Mouse (Mus musculus) ovary, postnatal 14 days (tissue): Measurements from ENCODE around the gene Elk3.

Experiments
- DNase-seq: peaks from one replicate; pipeline ENCODE4 v3.0.0; 2022; ENCODE audit warnings: low spot score

Elk3 gene

DNA sequence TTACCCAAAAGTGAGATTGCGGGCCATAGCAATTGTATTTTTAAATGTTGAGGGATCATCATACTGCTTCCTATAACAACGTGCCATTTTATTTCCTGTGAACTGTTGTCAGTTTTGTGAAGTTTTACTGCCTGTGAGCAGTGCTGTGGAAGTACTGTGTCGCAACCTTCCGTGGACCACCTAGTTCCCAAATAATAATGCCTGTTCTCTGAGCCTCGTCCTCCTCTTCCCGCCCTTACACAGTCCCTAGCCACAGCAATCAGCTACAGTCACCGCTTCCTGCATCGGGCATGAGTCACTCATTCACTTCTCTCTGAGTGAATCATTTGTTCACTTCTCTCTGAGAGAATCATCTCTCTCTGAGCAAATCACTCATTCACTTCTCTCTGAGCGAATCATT is 76.2 kb downstream of the Elk3 start:
- no peak for DNase-seq

DNA sequence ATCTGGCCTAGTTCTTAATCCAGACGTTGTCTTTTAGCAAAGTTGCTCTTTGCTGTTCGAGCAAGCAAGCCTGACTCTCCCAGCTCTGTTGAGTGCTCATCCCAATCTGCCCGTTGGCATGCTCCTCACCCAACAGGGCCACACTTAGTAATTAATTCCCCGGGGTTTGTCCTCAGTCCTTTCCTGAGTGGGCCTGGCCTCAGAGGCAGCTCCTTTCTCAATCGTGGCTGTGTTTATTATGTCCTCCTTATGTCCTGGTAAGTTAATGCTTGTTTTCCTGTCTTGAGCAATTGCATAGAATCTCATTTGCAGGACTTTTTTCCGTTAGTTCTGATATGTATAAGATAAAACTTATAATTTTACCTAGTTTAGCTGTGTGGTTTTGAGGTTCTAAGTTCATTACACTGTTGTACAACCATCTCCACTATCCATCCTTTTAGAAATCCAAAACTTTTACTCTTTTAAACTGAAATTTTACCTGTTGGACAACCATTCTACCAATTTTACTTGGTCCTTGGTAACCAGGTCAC is 77.2 kb downstream of the Elk3 start:
- no peak for DNase-seq

DNA sequence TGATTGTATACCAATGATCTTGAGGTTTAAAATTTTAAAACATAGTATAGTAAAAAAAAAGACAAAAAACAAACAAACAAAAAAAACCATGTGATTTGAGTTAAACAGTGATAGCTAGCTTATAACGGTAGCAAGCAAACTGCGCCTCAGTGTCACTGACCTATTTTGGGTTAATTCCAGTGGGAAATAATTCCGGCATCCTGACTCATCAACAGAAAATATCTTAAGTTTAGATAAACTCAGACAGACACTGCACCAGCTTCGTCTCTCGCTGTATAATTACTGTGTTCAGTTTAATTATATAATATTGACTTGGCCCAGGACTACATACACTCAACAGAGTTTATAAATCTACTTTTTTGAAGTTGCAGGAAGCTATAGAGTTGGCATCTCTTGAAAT is 79.0 kb downstream of the Elk3 start:
- DNase-seq, result no peak

DNA sequence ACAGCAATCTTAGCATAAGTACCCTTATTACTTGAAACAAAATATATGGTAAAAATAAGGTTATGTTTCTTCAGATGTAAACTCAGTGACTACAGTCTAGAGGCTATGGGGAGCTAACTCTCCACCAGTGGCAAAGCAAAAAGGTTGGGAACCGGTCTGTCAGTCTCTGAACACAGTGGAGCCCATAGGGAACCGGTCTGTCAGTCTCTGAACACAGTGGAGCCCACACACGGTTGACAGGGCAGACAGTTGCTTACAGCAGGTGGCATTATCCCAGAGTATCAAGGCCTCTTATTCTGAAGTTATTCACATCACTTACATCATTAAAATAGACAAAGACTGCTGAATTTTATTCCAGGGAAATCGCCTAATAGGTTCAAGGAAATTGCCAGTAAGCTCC is 79.4 kb downstream of the Elk3 start:
- no peak for DNase-seq

DNA sequence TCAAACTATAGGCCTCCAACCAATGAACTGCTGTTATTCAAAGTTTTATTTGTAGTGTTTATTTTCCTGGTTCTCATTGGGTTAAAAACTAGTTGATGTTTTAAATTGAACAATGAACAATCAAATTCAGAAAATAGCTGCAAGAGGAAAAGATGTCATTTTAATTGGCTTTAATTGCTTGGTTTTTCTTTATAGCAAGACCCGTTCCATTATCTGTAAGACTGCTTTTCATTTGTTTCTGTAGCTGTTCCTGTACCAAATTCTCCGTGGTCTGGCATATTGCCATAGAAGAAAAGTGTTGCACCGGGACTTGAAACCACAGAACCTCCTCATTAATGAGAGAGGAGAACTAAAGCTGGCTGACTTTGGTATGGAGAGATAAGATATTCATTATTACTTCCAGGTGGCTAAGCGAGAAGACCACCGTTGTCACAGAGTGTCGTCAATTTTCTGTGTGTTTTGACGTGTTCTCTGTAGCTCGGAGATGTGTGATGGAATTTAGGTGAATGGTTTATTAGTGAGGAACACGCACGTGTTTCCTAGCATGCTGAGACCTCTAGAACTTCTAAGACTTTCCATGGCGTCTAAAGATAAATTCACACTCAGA is 82.4 kb downstream of the Elk3 start:
- no peak for DNase-seq

DNA sequence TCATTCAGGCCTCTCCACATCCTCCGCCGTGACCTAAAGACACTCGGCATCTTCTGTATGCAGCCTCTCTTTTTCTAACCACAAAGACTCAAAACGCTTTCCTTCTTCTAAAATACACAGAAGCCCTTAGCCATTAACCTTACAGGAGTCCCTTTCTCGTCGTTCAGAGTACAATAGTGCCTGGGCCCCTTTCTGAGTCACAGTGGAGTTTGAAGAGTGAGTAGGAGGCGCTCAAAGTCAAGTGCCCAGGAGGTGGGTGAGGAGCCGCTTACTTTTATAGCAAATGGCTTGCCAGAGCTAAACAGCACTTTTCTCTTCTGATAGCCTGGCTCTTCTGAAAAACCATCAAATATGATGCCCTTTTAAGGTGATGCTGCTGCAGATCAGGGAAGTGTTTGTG is 83.0 kb downstream of the Elk3 start:
- DNase-seq, result no peak

DNA sequence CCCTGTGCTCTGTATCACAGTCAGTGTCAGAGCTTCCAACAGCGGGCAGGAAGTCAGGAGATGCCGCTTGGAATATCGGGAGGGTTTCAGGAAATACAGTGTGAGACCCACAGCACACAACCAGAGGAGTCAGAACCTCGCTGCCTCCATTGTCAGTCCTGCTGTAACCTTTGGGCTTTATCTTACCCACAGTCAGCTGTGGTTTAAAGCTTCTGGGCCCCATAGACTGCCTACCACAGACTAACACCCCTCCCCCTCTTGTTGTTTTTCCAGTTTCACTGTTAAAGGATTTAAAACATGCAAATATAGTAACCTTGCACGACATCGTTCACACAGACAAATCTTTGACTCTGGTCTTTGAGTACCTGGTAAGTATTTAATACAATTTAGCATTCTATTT is 85.2 kb downstream of the Elk3 start:
- DNase-seq, result no peak

DNA sequence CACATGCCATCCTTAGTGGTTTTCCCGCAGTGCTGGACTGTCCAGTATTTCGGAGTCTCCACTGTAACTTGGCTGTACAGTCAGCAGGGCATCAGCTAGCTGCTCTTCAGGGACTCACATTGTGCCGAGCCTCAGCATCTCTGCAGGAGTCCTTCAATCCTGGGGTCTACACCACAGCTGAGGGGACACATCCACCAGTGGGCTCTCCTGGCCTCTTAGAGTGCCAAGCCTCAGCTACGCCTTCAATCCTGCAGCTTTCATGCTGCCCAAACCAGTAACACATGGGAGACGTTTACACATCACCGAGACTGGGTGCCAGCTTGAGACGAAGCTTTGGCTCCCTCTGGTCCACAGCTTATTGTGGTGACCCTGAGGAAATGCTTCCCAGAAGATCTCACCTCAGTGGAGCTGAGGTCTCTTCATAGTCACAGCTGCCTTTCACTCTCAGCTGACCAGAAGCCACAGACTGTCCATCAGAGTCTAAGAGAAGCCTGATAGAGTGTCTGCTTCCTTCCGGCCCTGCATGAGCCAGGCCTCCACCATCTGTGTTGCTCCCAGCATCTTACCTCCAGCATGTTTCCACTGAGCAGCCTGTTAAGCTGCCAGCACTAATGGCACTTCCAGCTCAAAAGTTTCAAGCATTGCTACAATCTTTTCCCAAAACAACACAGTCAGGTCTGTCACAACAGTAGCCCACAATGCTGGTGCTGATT is 95.7 kb downstream of the Elk3 start:
- no peak for DNase-seq

DNA sequence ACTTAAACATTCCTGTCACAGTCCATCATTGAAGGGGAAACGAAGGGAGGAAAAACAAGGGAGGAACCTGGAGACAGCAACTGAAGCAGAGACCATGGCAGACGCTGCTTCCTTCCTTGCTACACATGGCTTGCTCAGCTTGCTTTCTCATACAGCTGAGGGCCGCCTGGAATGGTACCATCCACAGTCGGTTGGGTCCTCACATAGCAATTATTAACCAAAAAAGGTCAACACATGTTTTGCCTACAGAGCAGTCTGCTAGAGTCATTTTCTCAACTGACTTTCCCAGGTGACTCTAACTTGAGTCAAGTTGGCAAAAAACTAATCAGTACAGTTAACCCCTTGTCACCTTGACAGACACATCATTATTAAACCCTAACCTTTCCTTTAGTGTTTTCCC is 96.7 kb downstream of the Elk3 start:
- DNase-seq, result no peak

DNA sequence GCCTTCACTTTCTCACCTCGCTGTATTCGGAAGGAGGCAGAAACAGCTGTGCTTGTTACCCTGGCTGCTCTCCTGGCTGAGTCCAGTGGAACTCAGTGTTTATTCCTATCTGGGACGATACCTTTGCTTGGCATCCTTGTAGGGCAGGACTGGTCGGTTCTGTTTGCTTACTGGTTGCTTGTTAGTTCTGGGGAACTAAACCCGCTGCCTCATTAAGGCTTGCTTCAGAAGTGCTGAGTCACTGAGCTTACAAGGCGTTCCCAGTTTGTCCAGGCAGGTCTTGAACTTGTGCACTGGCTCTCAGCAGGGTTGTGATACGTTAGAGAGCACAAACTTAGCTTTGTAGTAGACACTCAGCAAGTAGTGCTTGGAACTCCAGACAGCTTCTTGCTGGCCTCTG is 97.6 kb downstream of the Elk3 start:
- DNase-seq, result no peak

DNA sequence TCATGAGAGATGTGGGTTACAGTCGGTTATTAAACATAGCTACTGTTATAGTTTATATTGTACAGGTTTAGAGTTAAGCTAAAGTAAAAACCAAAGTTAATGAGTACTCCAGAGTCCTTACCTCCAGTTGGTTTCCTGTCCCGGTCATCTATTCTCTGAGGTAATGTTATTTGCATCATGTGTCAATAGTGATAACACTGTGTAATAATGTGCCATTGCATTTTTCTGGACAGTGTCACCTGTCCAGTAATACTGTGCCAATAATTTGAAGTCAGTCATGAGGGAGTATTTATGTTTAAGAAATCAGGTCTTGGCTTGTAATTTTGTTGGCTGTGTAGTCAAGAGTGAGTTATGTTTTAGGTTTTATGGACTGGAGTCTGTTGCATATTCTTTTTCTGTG is 98.2 kb downstream of the Elk3 start:
- no peak for DNase-seq

DNA sequence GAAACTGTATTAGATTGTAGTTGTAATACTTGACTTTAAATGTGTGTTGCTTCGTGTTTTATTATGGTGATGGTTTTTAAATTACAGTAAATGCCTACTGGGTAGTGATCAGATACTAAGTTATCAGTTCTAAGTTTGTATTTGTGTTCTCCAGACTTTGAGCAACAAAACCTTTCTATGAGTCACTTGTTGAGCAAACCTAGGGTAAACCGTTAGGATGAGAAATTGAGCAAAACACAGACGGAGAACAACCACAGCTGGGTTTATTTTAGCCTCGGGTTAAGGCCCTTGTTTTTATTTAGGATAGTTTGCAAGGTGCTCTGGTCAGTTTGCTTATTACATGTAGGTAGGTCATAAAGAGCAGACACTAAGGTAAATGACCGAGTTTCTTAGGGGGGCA is 103.8 kb downstream of the Elk3 start:
- no peak for DNase-seq

DNA sequence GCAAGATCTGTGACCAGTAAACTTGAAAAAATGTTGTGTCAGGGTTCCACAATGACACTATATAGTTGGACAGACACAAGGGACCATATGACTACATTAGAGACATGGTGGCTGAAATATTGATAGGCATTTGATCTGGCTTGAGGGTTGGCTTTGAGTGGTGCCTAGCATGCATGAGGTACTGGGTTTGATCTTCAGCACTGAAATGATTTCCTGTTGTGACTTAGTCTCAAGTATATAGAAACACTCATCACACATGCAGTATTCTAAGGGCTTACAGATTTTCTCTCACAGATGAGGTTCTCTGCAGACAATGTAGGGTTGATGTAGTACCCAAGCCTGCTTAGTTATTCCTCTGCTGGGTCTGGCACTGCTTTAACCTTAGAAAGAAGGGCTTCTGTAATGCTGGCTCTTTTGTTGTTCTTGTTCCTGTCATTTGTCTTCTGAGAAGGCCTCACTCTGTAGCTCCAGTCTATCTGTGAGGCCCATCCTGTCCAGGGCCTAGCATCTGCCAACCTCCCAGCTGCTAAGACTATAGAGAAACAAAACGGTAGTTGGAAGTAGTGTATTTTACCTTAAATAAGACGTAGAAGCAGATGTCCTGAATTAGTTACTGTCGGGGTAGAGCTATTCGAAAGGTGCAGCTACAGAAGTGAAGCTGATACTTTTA is 105.5 kb downstream of the Elk3 start:
- no peak for DNase-seq

DNA sequence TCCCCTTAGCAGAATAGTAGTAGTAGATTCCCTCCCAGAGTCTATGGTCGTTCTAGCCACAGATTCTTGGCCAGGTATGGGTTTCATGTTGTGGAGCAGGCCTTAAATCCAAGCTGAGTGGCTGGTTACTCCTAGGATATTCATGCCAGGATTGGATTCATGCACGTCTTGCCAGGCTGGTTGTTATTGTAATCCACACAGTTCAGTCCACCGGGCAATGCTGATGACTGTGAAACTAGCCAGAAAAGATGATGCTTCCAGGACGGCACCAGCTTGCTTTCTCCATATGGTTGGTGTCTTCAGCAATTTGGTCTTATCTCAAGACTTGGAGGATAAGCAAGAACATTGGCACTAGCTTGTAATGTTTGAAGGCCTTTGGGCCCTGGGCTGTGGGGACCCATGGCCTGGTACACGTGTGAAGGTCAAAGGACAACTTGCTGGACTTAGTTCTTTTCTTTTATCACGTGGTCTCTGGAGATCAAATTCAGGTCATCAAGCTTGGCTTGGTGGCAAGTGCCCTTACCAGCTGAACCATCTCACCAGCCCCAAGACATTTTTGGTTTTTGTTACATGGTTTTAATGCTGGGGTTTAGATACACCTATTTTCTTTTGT is 109.0 kb downstream of the Elk3 start:
- DNase-seq, result no peak

DNA sequence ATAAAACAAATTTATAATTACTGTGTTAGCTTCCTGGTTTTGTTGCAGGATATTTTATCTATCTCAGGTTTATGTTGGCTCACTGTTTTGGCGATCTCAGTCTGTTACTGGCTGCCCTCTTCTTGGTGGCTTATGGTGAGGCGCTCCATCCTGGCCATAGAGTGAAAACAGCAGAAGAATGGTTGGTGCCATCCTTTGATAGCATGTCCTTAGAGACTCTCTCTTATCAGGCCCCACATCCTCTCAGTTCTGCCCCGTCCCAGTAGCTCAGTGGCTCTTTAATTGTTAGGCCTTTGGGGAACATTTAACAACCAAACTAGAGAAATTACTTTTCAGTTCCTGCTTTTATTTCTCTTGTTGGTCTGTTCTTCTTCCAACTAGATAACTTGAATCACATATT is 112.0 kb downstream of the Elk3 start:
- DNase-seq, result no peak
